Mouse (Mus musculus) E14TG2a.4 (cell line): ENCODE measurements around the gene Rfx8.

Experiments
- H3K27me3 ChIP-seq: 2 replicates; pipeline ENCODE4 v1.6.1; 2014; ENCODE audit warnings: low read length, control low read depth; ENCODE audit not compliant: insufficient read depth
- H3K36me3 ChIP-seq: 2 replicates; pipeline ENCODE4 v1.6.1; 2014; ENCODE audit warnings: low read length, control low read depth; ENCODE audit not compliant: insufficient read depth
- H3K4me1 ChIP-seq: replicated peaks from 2 replicates; pipeline ENCODE4 v1.6.1; 2014; ENCODE audit warnings: low read depth, low read length, control low read depth
- H3K4me3 ChIP-seq: replicated peaks from 2 replicates; pipeline ENCODE4 v1.5.1; 2014; ENCODE audit warnings: mild to moderate bottlenecking, low read length
- H3K9me3 ChIP-seq: 2 replicates; pipeline ENCODE4 v1.6.1; 2014; ENCODE audit warnings: low read length, control low read depth
- CTCF ChIP-seq: conservative IDR thresholded peaks from 2 replicates; pipeline ENCODE4 v1.5.1; 2014; ENCODE audit warnings: low read length
- NANOG ChIP-seq: IDR thresholded peaks from 2 replicates; pipeline ENCODE4 v1.6.1; 2014; ENCODE audit warnings: borderline replicate concordance, low read length, mixed read lengths
- POU5F1 ChIP-seq: IDR thresholded peaks from 2 replicates; pipeline ENCODE4 v1.6.1; 2014; ENCODE audit warnings: low read length, borderline replicate concordance

Gene Rfx8

DNA sequence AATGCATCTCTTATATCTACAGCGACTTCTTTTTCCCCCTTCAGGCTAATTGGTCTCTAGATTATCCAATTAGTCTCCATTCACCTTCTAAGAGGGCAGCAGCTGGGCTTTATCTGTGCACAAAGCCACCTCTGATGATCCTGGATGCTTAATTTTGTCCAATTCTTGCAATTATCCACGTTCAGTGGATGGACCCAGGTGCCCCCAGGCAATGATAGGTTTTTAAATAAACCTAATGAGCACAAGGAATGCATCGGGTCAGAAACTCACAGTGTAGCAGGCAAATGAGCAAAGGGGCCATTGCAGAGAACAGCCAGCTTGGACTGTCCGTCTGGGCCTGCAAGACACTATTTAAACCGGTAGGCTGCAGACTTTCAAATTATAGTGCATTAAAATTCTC lies 10.1 kb upstream of the Rfx8 start:
- no peaks in the 10 kb centered on the region for H3K36me3 ChIP-seq
- H3K4me3 ChIP-seq, result no peak overlapping the region
- TF ChIP-seq POU5F1 (no peak), CTCF (no peak), NANOG (no peak)
- H3K27me3 ChIP-seq, result peaks cover 24% of the 10 kb centered on the region
- no peaks in the 10 kb centered on the region for H3K9me3 ChIP-seq
- peaks cover 4% of the 10 kb centered on the region; the same call in 1 of the 2 replicates for H3K4me1 ChIP-seq

DNA sequence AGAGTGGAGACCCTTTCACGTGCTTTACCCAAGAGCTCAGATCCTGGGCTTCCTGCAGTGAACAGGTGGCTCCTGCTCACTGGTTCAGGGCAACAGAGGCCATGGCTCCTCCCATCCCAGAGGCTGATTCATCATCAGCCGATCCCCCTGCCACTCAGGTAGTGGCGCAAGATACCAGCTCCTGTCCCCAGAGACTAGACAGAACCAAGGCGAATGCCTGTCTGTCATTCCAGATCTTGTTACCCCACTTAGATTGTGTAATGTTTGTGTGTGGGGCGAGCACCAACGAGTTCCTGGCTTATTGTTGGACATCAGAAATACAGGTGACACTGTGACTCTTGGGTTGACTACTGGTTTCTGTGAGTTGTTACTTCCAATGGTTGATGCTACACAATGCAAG lies 9.1 kb upstream of the Rfx8 start:
- H3K4me1 ChIP-seq, result 0 out of 2 replicates have a peak, but pooled peaks cover 3% of the 10 kb centered on the region
- H3K36me3 ChIP-seq, result no peaks in the 10 kb centered on the region
- H3K27me3 ChIP-seq, result peaks cover 24% of the 10 kb centered on the region
- TF ChIP-seq CTCF (no peak), POU5F1 (no peak), NANOG (no peak)
- no peak overlapping the region for H3K4me3 ChIP-seq
- no peaks in the 10 kb centered on the region for H3K9me3 ChIP-seq

DNA sequence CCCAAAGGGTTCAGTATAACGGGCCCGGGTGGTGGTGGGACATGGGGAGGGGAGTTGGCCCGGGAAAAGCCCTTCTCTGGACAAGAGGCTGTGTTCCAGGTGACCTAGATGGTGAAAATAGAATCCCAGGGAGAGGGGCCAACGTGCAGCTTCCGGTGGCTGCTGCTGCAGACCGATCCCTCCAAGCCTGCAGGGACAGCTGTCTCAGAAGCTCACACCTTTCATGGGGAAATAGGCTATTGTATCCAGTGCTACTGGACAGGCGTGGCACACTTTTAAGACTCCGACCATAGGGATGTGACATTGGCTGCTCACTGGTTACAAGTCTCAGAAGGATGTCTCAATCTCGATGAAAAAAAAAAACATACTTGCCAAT lies 542 bp upstream of the Rfx8 start:
- no peak for TF ChIP-seq POU5F1
- TF ChIP-seq CTCF, result no peak
- TF ChIP-seq NANOG, result no peak
- peaks cover 16% of the 10 kb centered on the region for H3K27me3 ChIP-seq
- peak overlapping the region; percentile 76 for H3K4me3 ChIP-seq
- H3K4me1 ChIP-seq, result peaks cover 13% of the 10 kb centered on the region
- H3K36me3 ChIP-seq, result no peaks in the 10 kb centered on the region
- H3K9me3 ChIP-seq, result no peaks in the 10 kb centered on the region

DNA sequence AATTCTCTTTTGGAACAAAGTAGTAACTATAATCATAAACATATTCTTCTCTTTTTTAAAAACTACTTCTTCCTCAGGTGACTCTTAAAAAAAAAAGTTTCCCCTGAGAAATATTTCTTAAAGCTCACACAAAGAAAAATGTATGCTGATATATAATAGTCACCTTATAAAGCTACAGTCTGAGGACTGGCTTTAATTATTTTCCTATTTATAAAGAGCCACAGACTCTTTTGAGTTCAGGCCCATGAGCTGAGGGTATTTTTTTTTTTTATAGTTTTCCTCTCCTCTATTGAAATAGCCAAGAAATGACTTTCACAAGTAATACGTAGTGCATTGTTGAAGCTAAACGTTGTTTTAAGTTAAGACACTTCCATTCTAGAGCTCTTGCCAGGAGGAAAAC lies 611 bp downstream of the Rfx8 start:
- H3K27me3 ChIP-seq, result peaks cover 16% of the 10 kb centered on the region
- H3K9me3 ChIP-seq, result no peaks in the 10 kb centered on the region

DNA sequence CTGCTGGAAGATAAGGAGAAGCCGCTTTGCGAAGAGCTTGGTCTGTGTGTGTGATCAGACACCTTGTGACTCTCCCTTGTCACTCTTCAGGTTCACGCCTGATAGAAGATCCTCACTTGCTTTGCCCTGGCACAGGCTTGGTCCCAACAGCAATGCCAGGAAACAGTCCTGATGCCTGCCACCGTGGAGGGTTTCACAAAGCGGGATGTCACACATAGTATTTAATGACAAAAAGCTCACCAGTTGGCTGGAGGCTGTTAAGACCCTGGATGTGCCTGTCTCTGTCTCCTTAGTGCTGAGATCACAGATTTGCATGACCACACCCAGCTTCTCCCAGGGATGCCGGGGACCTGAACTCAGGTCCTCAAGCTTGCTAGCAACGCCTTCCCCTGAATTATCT lies 5.2 kb downstream of the Rfx8 start:
- Histone ChIP-seq H3K27me3 (peaks cover 9% of the 10 kb centered on the region), H3K4me3 (no peak overlapping the region), H3K9me3 (0 out of 2 replicates have a peak, but pooled peaks cover 2% of the 10 kb centered on the region), H3K36me3 (no peaks in the 10 kb centered on the region), H3K4me1 (0 out of 2 replicates have a peak, but pooled peaks cover 12% of the 10 kb centered on the region)
- TF ChIP-seq POU5F1 (no peak), CTCF (no peak), NANOG (no peak)

More for the DNA sequence above, 611 bp downstream of the Rfx8 start:
- Histone ChIP-seq H3K4me1 (peaks cover 18% of the 10 kb centered on the region), H3K4me3 (peak overlapping the region; percentile 76), H3K36me3 (no peaks in the 10 kb centered on the region)
- TF ChIP-seq POU5F1, result no peak
- no peak for TF ChIP-seq CTCF
- TF ChIP-seq NANOG, result no peak

DNA sequence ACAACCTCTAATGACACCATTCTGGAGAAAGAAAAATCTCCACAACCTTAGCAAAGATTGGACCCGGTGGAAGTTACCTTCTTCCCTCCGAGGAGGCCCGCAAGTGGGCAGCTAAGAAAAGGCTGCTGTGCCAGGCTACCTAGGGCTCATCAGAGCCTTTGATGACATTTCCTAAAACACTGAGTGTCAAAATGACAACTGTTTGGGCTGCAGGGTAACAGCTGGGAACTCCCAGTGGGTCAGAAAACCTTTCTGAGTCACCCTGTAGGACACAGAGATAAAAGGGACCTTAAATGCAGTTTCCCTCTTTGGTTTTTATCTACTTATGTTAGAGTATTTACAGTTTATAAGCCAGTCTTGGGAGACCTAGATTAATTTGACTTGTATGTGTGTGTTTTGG lies 6.1 kb downstream of the Rfx8 start:
- TF ChIP-seq CTCF, result no peak
- TF ChIP-seq POU5F1, result no peak
- TF ChIP-seq NANOG, result no peak
- Histone ChIP-seq H3K27me3 (peaks cover 6% of the 10 kb centered on the region; the same call in 1 of the 2 replicates), H3K4me1 (0 out of 2 replicates have a peak, but pooled peaks cover 9% of the 10 kb centered on the region), H3K4me3 (no peak overlapping the region), H3K36me3 (no peaks in the 10 kb centered on the region), H3K9me3 (0 out of 2 replicates have a peak, but pooled peaks cover 2% of the 10 kb centered on the region)

DNA sequence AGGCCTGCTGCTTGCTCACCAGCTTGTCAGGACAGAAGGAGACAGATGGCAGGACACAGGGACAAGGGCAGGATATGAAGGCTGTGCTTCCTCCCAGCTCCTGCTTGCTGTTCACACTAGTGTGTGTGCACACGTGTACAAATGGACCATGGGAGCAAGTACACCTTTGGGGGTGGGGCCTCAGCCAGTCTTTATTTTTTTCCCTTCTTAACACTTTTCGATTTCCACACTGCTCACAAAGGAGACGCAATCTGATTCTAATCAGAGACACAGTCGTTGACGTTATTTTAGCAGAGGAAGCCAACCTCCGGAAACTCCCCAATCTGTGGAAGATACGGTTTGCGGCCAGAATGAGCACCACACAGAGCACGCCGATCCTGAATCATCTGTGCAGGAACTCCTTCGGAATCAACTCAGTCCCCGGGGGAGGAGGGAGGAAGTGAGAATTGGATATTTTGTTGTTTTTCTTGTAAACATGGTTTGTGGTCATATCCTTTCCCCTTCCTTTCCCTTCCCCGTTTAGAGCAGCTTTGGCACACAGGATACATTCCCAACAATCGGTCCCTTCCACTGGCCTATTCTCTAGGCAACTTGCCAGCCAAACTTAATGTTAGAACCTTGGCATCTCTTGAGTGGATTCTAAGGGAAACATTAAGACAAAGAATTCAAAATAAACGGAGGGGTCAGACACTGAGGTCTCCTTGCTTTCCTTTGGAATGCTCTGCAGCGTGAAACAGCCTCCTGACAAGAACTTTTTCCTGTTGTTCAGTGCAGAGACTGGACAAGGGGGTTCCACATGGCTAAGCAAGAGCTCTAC lies 6.7 kb downstream of the Rfx8 start:
- Histone ChIP-seq H3K4me1 (0 out of 2 replicates have a peak, but pooled peaks cover 9% of the 10 kb centered on the region), H3K27me3 (no peaks in the 10 kb centered on the region; the same call in 1 of the 2 replicates), H3K4me3 (no peak overlapping the region), H3K36me3 (no peaks in the 10 kb centered on the region), H3K9me3 (0 out of 2 replicates have a peak, but pooled peaks cover 2% of the 10 kb centered on the region)
- no peak for TF ChIP-seq CTCF
- TF ChIP-seq NANOG, result no peak
- TF ChIP-seq POU5F1, result no peak

DNA sequence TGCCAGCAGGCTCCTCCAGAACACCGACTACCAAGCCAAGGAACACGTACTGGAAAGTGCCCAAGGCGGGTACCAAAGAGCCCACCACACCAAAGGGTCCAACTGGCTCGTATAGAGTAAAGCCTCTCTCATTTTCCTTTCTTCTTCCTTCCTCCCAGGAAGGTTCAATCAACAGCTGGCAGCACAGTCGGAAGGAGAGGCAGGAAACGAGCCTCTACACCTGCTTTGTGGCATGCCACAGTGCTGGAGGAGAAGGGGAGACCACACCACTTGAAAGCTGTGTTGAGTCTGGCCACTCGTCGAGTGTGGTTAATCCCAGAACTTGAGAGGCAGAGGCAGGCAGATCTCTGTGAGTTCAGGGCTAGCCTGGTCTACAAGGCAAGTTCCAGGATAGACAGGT lies 7.5 kb downstream of the Rfx8 start:
- Histone ChIP-seq H3K4me1 (0 out of 2 replicates have a peak, but pooled peaks cover 6% of the 10 kb centered on the region), H3K36me3 (no peaks in the 10 kb centered on the region)
- TF ChIP-seq CTCF, result no peak
- TF ChIP-seq POU5F1, result no peak
- no peak for TF ChIP-seq NANOG

DNA sequence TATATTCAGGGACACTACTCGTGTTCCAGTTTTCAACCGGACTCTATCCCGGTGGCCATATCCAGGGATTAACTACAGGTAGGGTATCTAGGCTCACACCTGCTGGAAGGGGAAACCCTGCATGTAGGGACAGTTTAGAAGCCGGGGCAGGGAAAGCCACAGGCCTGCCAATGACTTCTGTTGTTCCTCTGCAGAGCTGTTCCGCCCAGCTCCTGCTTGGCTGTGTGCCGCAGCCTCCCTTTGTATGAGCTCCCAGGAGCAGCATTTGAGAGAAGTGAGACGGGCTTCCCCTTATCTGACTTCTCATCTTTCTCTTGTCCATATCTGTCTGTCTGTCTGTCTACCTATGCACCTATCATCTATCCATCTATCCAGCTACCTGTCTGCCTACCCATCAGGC lies 8.5 kb downstream of the Rfx8 start:
- TF ChIP-seq NANOG (no peak), POU5F1 (no peak), CTCF (no peak)
- Histone ChIP-seq H3K4me1 (0 out of 2 replicates have a peak, but pooled peaks cover 5% of the 10 kb centered on the region), H3K9me3 (0 out of 2 replicates have a peak, but pooled peaks cover 2% of the 10 kb centered on the region), H3K4me3 (no peak overlapping the region), H3K36me3 (no peaks in the 10 kb centered on the region), H3K27me3 (no peaks in the 10 kb centered on the region; the same call in 1 of the 2 replicates)

More for the DNA sequence above, 7.5 kb downstream of the Rfx8 start:
- H3K27me3 ChIP-seq, result no peaks in the 10 kb centered on the region; the same call in 1 of the 2 replicates
- 0 out of 2 replicates have a peak, but pooled peaks cover 2% of the 10 kb centered on the region for H3K9me3 ChIP-seq
- no peak overlapping the region for H3K4me3 ChIP-seq
